Mouse (Mus musculus) embryonic fibroblast, embryonic 13.5 days (primary cell): Measurements from ENCODE around the gene Eva1b. TPM values are rescaled to one million over a fixed set of nuclear protein-coding genes. Genes with fewer than 3 reads are reported as not detected.
"Not testable (repeated sequence)": the region's sequence is repeated elsewhere in the genome, so short reads cannot be mapped to it uniquely, and the experiment has no call there.

ENCODE experiments used
- H3K27ac ChIP-seq: 2 replicates; pipeline ENCODE4 v1.5.1; 2012; ENCODE audit warnings: low read length, control low read depth, inconsistent platforms; ENCODE audit not compliant: insufficient read depth
- H3K4me1 ChIP-seq: 2 replicates; pipeline ENCODE4 v1.6.1; 2011; ENCODE audit warnings: low read length; ENCODE audit not compliant: control insufficient read depth, insufficient read depth
- H3K4me3 ChIP-seq: 2 replicates; pipeline ENCODE4 v1.5.1; 2011; ENCODE audit warnings: mild to moderate bottlenecking, control low read depth, low read length; ENCODE audit not compliant: insufficient read depth
- CTCF ChIP-seq: IDR thresholded peaks from 2 replicates; pipeline ENCODE4 v1.5.1; 2011; ENCODE audit warnings: mild to moderate bottlenecking, control low read depth, low read length, moderate library complexity, borderline replicate concordance; ENCODE audit not compliant: insufficient read depth
- POLR2A ChIP-seq: IDR thresholded peaks from 2 replicates; pipeline ENCODE4 v1.6.1; 2011; ENCODE audit warnings: low read depth, mild to moderate bottlenecking, control low read depth, low read length, moderate library complexity
- polyA plus RNA-seq: library from polyadenylated mRNA; stranded (reverse); fragments of >200 nt; gene quantifications from 2 replicates; pipeline ENCODE4 v1.2.4, GENCODE M21; 2011; ENCODE audit warnings: low read depth; ENCODE audit not compliant: missing spikeins, insufficient read length

The Eva1b gene
- polyA plus RNA-seq, 1 experiment: 41.0 TPM

- H3K27ac ChIP-seq: peak overlapping the region; percentile 48; the same call in 1 of the 2 replicates
- TF ChIP-seq POLR2A (no peak), CTCF (no peak)
Measured at GRCm38 (mm10) chr4:126166084-126166483, 18.5 kb downstream of the Eva1b start.

GRCm38 (mm10) chr4:126168851-126169250 is 21.3 kb downstream of the Eva1b start:
- Histone ChIP-seq H3K27ac (peak overlapping the region; percentile 23; the same call in 1 of the 2 replicates), H3K4me3 (no peak overlapping the region)

More at GRCm38 (mm10) chr4:126166084-126166483, 18.5 kb downstream of the Eva1b start:
- Histone ChIP-seq H3K4me1 (no peaks in the 10 kb centered on the region; the same call in 1 of the 2 replicates), H3K4me3 (no peak overlapping the region)

DNA sequence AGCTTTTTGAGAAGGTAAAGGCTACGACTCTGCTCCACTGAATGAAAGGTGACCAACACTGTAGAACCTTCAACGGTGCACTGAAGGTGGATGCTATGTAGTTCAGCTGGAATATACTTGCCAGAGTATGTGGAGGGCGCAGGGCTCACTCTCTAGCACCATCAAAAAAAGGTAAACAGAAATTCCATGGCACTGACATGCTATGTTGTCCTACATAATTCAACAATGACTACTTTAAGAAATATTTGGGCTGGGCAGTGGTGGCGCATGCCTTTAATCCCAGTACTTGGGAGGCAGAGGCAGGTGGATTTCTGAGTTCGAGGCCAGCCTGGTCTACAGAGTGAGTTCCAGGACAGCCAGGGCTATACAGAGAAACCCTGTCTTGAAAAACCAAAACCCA is 23.2 kb downstream of the Eva1b start:
- H3K27ac ChIP-seq, H3K4me3 ChIP-seq, H3K4me1 ChIP-seq: not testable (repeated sequence)

More at GRCm38 (mm10) chr4:126168851-126169250, 21.3 kb downstream of the Eva1b start:
- H3K4me1 ChIP-seq: no peaks in the 10 kb centered on the region; the same call in 1 of the 2 replicates
- TF ChIP-seq POLR2A (no peak), CTCF (no peak)

GRCm38 (mm10) chr4:126173800-126174199 is 26.3 kb downstream of the Eva1b start:
- no peak overlapping the region for H3K27ac ChIP-seq

GRCm38 (mm10) chr4:126175980-126176379 is 28.4 kb downstream of the Eva1b start:
- H3K4me1 ChIP-seq, H3K27ac ChIP-seq, H3K4me3 ChIP-seq: not testable (repeated sequence)

More at GRCm38 (mm10) chr4:126173800-126174199, 26.3 kb downstream of the Eva1b start:
- no peaks in the 10 kb centered on the region for H3K4me1 ChIP-seq
- TF ChIP-seq CTCF (no peak), POLR2A (no peak)
- no peak overlapping the region for H3K4me3 ChIP-seq

- no peak overlapping the region for H3K4me3 ChIP-seq
- TF ChIP-seq CTCF (peak; percentile 84; the same call in 1 of the 2 replicates), POLR2A (no peak)
- no peaks in the 10 kb centered on the region for H3K4me1 ChIP-seq
- peak overlapping the region; percentile 1; the same call in 1 of the 2 replicates for H3K27ac ChIP-seq
Measured at GRCm38 (mm10) chr4:126181170-126181957, 33.8 kb downstream of the Eva1b start.

GRCm38 (mm10) chr4:126183034-126183433 is 35.5 kb downstream of the Eva1b start:
- TF ChIP-seq POLR2A (no peak), CTCF (no peak)
- Histone ChIP-seq H3K4me1 (no peaks in the 10 kb centered on the region), H3K27ac (no peak overlapping the region), H3K4me3 (no peak overlapping the region)

DNA sequence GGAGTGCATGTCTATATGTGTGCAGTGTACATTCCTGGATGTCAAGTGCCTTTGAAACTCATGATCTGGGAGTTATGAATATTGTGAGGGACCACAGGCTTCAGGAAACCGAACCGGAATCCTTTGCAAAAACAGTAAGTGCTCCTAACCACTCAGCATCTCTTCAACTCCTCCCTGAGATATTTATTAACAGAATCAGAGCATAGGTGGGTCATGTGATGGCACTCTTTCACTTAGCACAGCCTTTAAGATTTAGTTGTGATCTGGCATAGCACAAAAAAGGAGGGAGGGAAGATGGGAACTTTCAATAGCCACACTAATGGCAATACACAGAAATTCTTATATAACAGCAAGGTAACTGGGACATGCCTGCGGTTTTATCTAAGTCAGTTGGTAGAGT is 39.6 kb downstream of the Eva1b start:
- H3K4me3 ChIP-seq: no peak overlapping the region
- H3K4me1 ChIP-seq: no peaks in the 10 kb centered on the region; the same call in 1 of the 2 replicates
- no peak overlapping the region for H3K27ac ChIP-seq
- TF ChIP-seq POLR2A (no peak), CTCF (no peak)

GRCm38 (mm10) chr4:126190636-126191035 is 43.1 kb downstream of the Eva1b start:
- H3K4me3 ChIP-seq: no peak overlapping the region
- TF ChIP-seq CTCF: no peak
- no peak for TF ChIP-seq POLR2A
- H3K4me1 ChIP-seq: no peaks in the 10 kb centered on the region; the same call in 1 of the 2 replicates
- H3K27ac ChIP-seq: no peak overlapping the region

GRCm38 (mm10) chr4:126194216-126194615 is 46.7 kb downstream of the Eva1b start:
- no peak overlapping the region for H3K27ac ChIP-seq
- peaks cover 7% of the 10 kb centered on the region for H3K4me1 ChIP-seq
- H3K4me3 ChIP-seq: no peak overlapping the region
- TF ChIP-seq POLR2A (no peak), CTCF (no peak)

- Histone ChIP-seq H3K4me3 (no peak overlapping the region), H3K4me1 (peaks cover 10% of the 10 kb centered on the region), H3K27ac (no peak overlapping the region)
- TF ChIP-seq CTCF (no peak), POLR2A (no peak)
Measured at GRCm38 (mm10) chr4:126194916-126195315, 47.4 kb downstream of the Eva1b start.
